Mouse (Mus musculus) erythroid progenitor cell, adult 5-6 weeks (primary cell): ENCODE data around the gene Psph. TPM values are rescaled to one million over a fixed set of nuclear protein-coding genes. Genes with fewer than 3 reads are reported as not detected.
"Not testable (repeated sequence)": the region's sequence is repeated elsewhere in the genome, so short reads cannot be mapped to it uniquely, and the experiment has no call there.

Source experiments
- ATAC-seq: replicated peaks from 2 replicates; pipeline ENCODE4 v1.8.0; 2016; ENCODE audit warnings: moderate number of reproducible peaks, mild to moderate bottlenecking, moderate TSS enrichment, inconsistent platforms; ENCODE audit not compliant: poor library complexity, low FRiP score, severe bottlenecking
- total RNA-seq, 2 experiments: library from RNA; stranded (forward) in 1 of 2; stranded (reverse) in 1 of 2; fragments of 150-400 nt in 1 of 2; fragments of 186-747, 209-891 nt in 1 of 2; gene quantifications; 2 replicates each; pipeline versions ENCODE4 v1.2.3 to v1.2.4; 2015 to 2017; ENCODE audit warnings: low replicate concordance in 2 of 2

Psph gene
- total RNA-seq (2015; ENCODE audit: low replicate concordance) (18.0 and 24.7 TPM in 2 replicates), total RNA-seq (2017; ENCODE audit: low replicate concordance) (1.9 and 16.4 TPM in 2 replicates)

DNA sequence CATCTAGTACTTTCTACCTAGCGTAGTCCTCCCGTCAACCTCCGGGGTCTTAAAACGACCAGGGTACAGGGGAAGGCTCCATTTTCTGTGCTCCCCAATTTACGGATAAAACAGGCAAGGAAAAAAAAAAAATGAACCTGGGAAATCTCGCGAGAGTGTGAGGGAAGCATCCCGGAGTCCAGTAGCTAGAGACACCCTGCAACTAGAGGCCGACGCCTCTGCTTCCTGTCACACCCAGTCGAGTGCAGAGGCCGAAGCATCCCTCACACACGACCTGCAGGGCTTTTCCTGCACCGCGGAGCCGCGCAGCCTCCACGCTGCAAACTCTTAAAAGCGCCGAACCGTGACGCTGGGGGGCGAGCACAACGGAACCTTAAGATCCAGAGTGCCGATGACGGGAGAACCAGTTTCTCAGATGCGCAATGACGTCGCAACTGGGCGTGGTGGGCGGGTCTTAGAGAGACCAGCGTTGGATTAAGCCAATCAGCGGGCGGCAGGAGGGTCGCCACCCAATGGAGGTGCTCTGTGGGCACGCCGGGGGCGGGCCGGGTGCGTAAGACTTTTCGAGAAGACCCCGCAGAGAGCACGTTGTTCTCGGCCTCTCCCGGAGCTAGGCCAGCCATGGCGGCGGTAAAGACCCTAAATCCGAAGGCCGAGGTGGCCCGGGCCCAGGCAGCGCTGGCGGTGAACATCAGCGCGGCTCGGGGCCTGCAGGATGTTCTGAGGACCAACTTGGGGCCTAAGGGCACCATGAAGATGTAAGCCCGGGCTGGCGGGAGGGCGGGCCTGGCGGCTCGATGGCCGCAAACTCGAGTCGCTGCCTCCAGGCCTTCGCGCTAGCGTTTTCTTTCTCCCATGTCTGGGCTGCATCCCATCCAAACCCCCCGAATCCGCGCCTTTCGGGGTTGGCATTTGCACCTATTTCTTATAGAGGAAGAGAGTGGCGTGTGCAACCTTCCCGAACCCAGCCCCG is at the start of gene Psph:
TSS of gene Psph (minus strand) at position 632 of the 973 bp plus-strand sequence.
- ATAC-seq, result peak; percentile 93

DNA sequence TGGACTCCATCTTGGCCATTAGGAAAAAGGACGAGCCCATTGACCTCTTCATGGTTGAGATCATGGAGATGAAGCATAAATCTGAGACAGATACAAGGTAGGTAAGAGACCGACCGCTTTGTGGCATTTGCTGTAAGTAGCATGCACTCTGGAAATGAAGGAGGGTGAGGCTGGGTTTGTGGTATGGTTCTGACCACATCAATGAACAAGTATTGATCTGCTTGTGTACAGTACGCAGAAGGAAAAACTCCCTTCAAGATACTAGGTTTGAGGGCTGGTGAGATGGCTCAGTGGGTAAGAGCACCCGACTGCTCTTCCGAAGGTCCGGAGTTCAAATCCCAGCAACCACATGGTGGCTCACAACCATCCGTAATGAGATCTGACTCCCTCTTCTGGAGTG is 3.3 kb upstream of the Psph start:
- ATAC-seq, result not testable (repeated sequence)

DNA sequence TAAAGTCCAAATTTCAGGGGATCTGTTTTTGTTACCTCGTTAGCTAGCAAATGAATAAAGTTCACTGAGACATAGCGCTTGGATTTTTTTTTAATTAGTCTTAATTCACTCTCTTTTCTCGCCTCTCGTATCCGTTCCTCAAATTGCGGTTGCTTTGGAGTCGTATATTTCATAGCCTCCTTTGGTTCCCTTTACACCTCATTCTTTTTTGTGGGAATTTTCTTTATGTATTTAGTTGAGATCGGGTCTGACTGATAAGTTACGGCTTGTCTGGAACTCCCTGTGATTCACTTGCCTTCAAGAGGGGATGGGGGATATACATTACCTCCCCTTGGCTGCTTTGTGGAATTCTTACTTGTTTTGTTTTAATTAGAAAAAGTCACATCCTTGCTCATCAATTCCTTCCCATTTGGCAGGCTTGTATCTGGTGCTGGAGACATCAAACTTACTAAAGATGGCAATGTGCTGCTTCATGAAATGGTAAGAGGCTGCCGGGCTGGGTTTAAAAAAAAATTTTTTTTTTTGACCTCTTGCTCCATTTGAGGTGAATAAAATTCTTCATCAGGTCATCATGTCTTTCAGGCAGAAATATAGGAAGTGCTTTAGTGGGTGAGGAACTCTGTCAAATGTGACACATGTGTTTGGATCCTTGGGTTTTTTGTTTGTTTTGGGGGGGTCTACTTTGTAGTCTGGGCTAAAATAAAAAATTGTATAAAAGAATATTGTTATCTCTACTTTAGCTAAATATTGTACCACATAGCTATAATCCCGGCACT is 757 bp upstream of the Psph start:
- ATAC-seq, result no peak

DNA sequence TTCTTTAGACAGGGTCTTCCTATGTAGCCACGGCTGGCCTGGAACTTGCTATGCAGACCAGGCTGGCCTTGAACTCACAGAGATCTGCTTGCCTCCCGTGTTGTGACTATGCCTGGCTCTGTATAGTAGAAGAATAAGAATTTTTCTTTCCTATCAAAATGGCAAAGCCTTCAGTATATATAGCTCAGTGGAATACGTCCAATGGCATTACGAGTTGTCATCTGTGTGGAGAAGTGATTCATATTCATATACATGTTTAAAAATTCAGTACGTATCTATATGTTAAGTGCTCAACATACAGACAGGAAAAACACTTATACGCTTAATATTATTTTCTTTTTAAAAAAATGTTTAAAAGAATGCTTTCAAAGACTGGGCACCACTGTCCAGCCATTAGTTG is 1.1 kb downstream of the Psph start:
- no peak for ATAC-seq

DNA sequence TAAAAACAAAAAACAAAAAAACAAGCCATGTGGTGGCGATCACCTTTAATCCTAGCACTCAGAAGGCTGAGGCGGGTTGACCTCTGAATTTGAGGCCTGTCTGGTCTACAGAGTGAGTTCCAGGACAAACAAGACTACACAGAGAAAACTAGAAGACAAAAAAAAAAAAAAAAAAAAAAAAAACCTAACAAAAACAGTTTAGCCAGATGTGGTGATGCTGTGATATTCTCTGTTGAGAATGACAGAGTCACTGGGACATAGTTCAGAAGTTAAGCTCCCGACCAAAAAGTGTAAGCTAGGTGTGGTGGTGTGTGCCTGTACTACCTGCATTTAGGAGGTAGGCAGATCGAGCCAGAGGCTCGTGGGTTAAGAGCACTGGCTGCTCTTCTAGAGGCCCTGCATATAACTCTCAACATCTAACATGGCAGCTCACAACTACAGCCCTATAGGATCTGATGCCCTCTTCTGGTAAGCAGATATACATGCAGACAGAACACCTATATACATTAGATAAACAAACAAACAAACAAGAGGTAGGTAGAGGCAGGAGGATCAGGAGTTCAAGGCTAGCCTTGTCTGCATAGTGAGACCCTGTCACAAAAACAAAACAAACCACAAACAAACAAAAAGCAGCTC is 1.9 kb downstream of the Psph start:
- ATAC-seq, result no peak

DNA sequence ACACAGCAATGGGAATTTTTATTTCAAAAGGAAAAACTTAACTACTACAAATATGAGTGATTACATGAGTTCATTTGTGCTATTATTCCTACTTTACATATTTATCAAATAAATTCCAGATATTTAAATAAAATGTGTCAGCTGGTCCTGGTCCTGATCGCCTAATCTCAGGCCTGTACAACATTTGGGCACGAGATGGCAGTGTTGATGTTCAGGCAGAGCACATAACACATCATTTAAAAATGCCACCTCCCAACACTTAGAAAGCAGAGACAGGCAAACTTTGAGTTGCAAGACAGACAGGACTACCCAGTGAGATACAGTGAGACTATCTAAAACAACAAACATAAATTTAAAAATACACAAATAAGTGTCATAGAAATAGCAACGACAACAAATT is 5.0 kb downstream of the Psph start:
- ATAC-seq, result no peak

DNA sequence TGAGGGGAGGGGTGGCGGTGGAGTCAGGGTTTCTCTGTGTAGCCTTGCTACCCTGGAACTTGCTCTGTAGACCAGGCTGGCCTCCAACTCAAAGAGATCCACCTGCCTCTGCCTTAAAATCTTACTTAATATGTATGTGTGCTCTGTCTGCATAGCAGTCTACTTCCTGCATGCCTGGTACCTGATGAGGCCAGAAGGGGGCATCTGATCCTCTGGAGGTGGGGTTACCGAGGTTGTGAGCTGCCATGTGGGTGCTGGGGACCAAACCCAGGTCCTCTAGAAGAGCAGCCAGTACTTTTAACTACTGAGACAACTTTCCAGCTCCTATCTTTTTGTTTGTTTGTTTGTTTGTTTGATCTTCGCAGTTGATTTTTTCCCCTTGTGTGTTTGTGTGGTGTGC is 7.1 kb downstream of the Psph start:
- no peak for ATAC-seq

DNA sequence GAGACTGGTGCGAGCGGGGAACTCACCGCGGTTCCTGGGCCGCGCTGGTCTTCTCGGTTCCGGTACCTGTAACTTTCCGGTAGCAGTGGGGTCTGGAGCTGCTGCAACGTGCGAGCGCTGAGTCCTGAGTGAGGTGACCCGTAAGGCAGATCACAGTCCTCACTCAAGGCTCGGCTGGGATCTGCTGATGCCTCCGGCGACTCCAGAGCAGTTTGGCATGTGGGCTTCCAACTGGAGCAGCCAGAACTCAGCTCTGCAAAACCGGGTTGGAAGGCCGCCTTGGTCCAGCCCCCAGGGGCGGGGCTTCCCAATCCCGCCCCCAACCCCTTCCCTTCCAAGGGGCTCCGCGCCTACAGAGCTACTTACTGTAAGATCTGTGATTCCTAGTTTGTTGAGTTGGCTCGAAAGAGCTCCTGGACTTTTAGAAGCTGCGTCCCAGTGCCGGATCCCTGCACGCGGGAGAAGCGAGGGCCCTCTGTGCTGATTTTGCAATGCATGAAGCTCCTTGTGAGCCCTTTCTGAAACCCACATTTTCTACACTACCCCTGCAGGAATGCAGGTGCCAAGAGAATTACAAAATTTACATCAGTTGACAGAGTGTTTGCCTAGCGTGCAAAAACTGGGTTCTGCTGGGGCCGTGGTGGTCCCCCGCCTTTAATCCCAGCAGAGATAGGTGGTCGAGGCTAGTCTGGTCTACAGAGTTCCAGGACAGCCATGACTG is 8.1 kb downstream of the Psph start:
- peak; percentile 36 for ATAC-seq

DNA sequence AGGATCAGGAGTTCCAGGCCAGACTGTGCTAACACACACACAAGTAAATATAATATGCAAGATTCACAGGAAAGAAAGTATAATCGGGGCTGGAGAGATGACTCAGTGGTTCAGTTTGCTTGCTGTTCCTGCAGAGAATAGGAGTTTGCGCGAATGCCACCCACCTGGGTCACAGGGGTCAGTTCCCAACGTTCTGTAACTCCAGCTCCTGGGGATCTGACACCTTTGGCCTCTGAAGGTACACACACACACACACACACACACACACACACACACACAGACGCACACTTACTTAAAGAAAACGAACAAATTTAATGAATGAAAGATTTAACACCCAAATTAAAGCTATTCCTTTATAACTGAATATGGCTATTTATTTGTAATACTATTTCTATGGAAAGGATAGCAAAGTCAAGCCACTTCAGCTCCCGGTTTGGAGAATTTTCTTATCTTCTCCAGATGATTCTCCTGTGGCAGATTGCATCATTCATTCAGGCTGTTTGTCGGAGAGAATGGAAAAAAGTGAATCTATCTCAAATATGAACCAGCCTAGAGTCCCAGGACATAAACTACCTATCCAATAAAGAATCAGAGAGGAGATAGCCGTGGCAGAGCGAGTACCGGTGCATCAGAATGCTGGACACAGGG is 8.8 kb downstream of the Psph start:
- ATAC-seq, result no peak

DNA sequence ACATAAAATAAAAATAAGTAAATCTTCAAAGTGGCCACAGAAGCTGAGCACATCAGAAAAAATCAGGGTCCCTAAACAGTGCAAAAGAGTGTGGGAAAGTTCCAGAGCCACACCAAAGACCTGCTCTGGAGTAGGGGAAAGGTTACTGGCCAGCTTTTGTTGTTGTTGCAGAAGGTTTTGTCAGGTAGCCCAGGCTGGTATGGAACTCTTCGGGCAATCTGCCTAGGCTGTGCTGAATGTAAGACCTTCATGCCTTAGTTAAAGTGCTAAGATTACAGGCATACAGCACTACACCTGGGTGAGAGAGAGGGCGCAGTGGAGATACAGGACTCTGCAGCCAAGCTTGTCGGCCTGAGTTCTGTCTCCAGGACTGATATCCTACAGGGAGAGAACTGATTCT is 12.6 kb downstream of the Psph start:
- ATAC-seq, result no peak

DNA sequence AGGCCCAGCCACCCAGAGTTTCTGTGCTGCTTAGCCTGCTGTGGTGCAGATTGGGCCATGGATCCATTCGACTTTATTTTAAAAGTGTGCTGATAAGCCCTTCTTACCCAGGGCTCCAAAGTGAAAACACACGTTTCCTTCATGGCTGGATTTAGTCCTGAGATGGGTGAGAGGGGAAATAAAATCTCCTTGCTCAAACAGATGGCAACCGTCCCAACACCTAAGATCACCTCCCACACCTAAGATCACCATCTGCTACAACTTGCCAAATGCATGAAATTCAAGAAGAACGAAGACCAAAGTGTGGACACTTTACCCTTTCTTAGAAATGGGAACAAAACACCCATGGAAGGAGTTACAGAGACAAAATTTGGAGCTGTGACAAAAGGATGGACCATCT is 13.9 kb downstream of the Psph start:
- not testable (repeated sequence) for ATAC-seq

DNA sequence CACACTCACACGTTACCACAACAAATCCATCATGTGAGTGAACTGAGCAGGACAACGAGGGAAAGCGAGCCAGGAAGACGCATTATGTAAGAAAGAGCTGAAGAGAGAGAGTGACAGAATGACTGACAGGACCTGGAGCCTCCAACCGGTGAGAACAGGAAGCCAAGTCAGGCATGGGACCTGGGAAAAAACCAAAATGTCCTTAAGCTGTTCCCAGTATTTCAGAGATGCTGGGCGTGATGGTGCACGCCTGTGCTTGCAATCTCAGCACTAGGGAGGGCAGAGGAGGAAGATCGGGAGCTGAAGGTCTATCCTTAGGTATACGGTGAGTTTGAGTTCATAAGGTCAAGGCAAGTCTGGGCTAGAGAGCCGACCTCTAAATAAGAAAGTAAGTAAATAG is 14.8 kb downstream of the Psph start:
- no peak for ATAC-seq

DNA sequence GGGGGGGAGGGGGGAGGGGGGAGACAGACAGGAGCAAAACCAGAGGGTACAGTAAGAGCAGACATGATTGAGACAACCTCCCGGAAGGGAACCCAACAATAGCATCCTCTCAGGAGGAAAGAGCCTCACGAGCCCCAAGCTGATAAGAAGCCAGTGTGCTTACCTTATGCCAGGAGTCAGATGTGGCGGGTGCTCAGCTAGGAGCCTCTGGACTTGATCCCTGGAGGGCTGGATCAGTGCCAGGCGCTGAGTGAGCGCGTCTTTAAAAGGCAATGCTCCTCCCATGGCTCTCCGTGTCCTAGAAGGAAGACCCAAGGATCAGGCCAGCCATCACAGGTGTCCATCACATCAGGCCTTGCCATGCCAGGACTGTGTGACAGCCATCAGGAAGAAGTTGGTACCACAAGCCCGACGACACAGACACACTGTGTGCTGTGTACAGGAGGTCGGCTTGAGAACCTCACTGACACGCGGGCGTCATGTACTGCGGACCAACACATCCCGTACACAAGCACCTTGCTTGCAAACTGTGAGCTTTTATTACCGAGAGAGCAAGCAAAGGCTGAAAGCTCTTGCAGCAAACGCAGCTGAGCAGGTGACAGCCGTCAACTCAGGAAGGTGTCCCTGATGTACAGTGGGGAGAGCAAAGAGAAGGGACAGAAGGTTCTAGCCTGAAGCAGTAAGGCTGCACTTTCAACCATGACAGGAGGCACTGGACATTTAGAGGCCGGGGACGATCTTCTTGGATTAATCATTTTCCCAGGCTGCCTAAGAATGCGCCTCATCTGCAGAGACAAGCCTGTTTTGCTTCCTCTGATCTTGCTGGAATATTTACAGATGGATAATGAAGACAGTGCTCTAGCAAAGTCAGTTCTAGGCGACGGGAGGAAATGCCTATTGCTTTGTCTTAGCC is 16.6 kb downstream of the Psph start:
- no peak for ATAC-seq

DNA sequence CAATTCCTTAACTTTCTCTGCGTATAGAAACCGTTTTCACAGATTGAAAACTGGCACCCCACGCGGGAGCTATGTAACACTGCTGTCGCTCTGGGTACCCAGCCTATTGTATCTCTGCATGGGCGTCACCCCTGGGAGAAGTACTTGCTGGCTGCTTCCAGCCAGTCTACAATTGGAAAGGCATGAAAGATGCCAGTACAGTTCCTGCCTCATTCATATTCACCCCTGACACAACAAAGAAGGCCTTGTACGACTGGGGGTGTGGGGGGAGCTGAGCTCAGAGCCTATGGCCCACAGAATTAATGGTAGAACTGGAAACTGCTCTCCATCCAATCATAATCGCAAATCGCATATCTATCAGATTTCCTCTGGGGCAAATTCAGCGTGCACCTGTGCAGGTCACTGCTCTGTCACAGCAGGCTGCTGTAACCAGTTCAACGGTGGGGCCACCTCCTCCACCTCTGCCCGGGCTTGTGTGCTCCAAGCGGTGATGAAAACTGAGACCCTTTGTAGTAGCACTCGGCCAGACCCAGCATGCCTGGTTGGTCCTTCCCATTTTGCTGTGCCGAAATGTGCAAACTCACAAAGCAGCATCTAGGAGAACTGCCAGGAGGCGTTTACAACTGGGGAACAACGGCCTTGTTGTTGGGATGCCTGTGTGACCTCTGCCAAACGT is 25.2 kb downstream of the Psph start:
- no peak for ATAC-seq

DNA sequence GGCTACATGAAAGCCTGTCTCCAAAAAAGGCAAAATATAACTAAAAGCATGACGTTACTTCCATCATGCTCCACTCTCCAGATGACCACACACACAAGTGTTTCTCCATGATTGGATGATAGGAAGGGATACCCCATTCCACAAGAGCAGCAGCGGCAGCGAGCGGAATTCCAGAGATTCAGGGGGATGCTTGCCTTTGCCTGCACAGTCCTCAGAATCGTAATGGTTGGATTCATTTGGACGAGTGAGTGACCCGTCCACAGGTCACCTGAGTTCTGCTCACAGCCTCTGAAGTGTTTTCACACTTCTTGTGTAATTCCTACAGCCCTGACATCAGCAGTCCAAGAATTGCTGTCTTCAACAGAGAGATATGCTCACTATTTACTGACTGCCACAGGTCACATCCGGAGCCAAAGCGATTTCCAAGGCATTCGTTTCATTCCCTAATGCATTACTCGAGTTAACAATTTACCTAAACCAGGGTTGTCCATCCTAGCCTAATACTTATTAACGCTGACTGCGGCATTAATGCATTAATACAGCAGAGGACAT is 27.2 kb downstream of the Psph start:
- ATAC-seq, result no peak

DNA sequence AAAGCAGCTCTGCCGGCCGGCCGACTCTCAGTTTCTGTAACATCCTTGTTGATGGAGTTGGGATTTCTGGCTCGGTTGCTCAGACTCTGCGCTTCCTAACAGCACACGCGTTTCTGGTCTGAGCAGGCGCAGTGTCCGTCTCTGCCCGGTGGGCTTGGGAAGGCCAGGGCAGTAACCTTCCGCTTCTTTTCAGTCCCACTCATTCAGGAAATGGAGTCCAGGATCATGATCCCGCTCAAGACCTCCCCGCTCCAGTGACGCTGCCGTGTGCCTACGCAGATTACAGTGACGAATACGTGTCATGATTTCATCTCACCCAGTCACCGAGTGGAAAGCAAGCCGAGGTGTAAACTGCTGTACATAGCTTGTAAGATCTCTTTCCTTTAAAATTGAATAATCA is 30.4 kb downstream of the Psph start:
- no peak for ATAC-seq

DNA sequence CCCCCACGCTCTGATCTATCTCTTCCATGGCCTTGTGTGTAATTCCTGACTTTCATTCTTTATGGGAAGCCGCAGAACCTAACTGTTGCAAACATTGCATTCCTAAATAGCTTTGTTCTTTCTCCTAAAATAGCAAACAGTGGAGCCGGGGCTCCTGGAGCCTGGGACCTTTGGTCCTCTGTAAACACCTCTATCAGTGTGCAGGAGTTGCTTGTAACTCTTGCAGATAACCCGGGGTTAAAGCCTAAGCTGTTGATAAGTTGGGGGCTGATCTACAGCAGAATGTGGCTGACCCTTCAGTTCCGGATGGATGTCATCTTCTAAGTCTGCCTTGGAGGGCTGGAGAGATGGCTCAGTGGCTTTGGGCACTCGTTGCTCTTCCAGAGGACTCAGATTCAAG is 43.2 kb downstream of the Psph start:
- no peak for ATAC-seq
